Mouse (Mus musculus): ENCODE measurements around the gene Wdr93. TPM values are rescaled to one million over a fixed set of nuclear protein-coding genes. Genes with fewer than 3 reads are reported as not detected.

Wdr93 gene
- polyA plus RNA-seq, 1 experiment from 2014 or later, result 0.39 TPM

Other genes with a start within 250 kb of the Wdr93 start
- 28.8 and 29.9 TPM in 2 replicates for gene Rhcg, start 125.5 kb upstream of the Wdr93 start, polyA plus RNA-seq (2015; fragmentation: Nextera tagmentation; extraction: Ambion mirVana)
- gene Ticrr, start 83.0 kb upstream of the Wdr93 start, polyA plus RNA-seq (2015; fragmentation: Nextera tagmentation; extraction: Ambion mirVana), result 11.2 and 11.6 TPM in 2 replicates
- 5.0 and 5.1 TPM in 2 replicates for gene Kif7, start 27.4 kb upstream of the Wdr93 start, polyA plus RNA-seq (2015; fragmentation: Nextera tagmentation; extraction: Ambion mirVana)
- gene Plin1, start 10.3 kb upstream of the Wdr93 start, polyA plus RNA-seq (2015; fragmentation: Nextera tagmentation; extraction: Ambion mirVana), result 0.70 TPM in 1 of 2 replicates, not detected in the other
- 11.4 and 12.2 TPM in 2 replicates for gene Pex11a, start within 50 bp of the Wdr93 start, polyA plus RNA-seq (2015; fragmentation: Nextera tagmentation; extraction: Ambion mirVana)
- not detected in 2 replicates for gene Mesp1, start 50.6 kb downstream of the Wdr93 start, polyA plus RNA-seq (2015; fragmentation: Nextera tagmentation; extraction: Ambion mirVana)
- 0.82 and 1.5 TPM in 2 replicates for gene Mesp2, start 67.6 kb downstream of the Wdr93 start, polyA plus RNA-seq (2015; fragmentation: Nextera tagmentation; extraction: Ambion mirVana)
- 72.4 and 81.7 TPM in 2 replicates for gene Anpep, start 117.9 kb downstream of the Wdr93 start, polyA plus RNA-seq (2015; fragmentation: Nextera tagmentation; extraction: Ambion mirVana)
- 36.6 and 43.2 TPM in 2 replicates for gene Ap3s2, start 177.5 kb downstream of the Wdr93 start, polyA plus RNA-seq (2015; fragmentation: Nextera tagmentation; extraction: Ambion mirVana)
- 30.5 and 30.7 TPM in 2 replicates for gene Arpin, start 192.2 kb downstream of the Wdr93 start, polyA plus RNA-seq (2015; fragmentation: Nextera tagmentation; extraction: Ambion mirVana)

All from kidney, embryonic 15.5 days (tissue).